Comparison of ENCODE assay signal across 19 mouse cellular contexts in the genomic region with DNA sequence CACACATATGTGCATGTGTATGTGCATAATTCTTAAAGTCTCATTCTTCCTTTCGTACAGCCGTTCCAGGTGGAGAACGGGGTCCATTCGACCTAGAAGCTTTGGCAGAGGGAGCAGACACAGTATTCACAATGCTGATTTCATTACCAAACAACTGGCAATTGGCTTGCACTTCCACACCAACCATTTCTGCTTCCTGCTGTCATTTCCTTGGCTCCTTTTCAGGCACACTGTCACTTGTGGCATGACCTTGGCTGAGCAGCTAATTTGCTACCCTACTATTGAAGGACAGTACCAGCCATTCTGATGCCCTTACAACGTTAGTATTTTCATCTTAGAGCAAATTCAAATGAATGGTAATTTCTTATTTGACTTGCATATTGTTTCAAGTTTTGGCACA.
A peak's percentile ranks its signal among the peaks of the same experiment; 100 is the strongest.
DNase-seq lines count a peak whose midpoint lies in the region.
"Had no signal": no experiment of that assay in that cellular context is flagged by ENCODE, and none has a peak within 500 bp of the region (broad histone marks: within the 10 kb centered on the region; RNA-seq: fewer than 3 reads in every experiment).

No protein-coding gene starts in this region.

- DNase-seq in cerebellum, postnatal 10 days, result peak; percentile 66 to 72
- no peak for DNase-seq in cerebellum, adult 9-10 months
- peak; percentile 91 for DNase-seq in heart, adult 11 months
- no peak for DNase-seq in heart, postnatal 4 days
- DNase-seq in 416B (ENCODE audit: low read depth), result peak; percentile 49
- peak; percentile 24 to 48 for DNase-seq in adrenal gland, postnatal 36 days
- DNase-seq in thymus, postnatal 10 days (ENCODE audit: low spot score in 2 of 2), result no peak
- DNase-seq: B cell, adult 2 months; cerebellum, adult 18-20 months; cerebellum, postnatal 36 days; embryo, embryonic 11 days; gastrocnemius, adult 2 months; gastrocnemius, postnatal 36 days; kidney, adult 2 months; kidney, postnatal 36 days; liver, postnatal 0 days; lung, postnatal 36 days; right cerebral cortex, postnatal 25 days; thymus, postnatal 14 days had no signal

Comparison
In these comparisons a context has a peak if more than half of its experiments do, and no peak if none do; other contexts are left out.
1. DNase-seq: peak in cerebellum, postnatal 10 days (2 of 2), heart, adult 11 months (single experiment), 416B (single experiment) and adrenal gland, postnatal 36 days (2 of 2); none in cerebellum, adult 9-10 months (single experiment), heart, postnatal 4 days (single experiment) and thymus, postnatal 10 days (0 of 2).